Mouse (Mus musculus): Measurements from ENCODE around the gene Bptf.

DNA sequence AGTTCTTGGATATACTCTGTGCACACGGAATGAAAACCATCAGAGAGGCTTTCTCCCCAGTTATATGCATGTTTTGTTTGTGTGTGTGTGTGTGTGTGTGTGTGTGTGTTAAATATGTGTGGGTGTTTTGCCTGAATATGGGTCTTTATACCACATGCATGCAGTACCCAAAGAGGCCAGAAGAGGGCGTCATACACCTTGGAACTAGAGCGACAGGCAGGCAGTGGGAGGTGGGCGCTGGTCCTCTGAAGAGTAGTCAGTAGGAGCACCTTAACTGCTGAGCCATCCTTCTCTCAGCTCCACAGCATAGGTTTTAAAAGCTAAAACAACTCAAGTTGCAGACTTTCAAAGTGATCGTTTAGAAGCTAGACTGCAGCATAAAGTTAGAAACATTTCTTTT lies 26.7 kb downstream of the Bptf start:
- TF ChIP-seq CTCF (IDR thresholded peaks at IDR 0.05; ENCODE audit: insufficient read depth, low read depth, low read length): peak; percentile 96
- TF ChIP-seq POLR2A (IDR thresholded peaks at IDR 0.05; ENCODE audit: insufficient read depth, low read depth, low read length): no peak

All from olfactory bulb, adult 2 months (tissue).